Mouse (Mus musculus): ENCODE data around the gene Elovl1. TPM values are rescaled to one million over a fixed set of nuclear protein-coding genes. Genes with fewer than 3 reads are reported as not detected.

Elovl1 gene
- polyA plus RNA-seq, 1 experiment from 2014 or later = 42.8 TPM

Other genes starting within 250 kb of the Elovl1 start
- gene Kdm4a, start 248.1 kb upstream of the Elovl1 start, polyA plus RNA-seq (2016; fragmentation: Nextera tagmentation; extraction: Ambion mirVana) = 30.3 and 32.9 TPM in 2 replicates
- gene Ptprf, start 136.7 kb upstream of the Elovl1 start, polyA plus RNA-seq (2016; fragmentation: Nextera tagmentation; extraction: Ambion mirVana) = 99.7 and 102 TPM in 2 replicates
- 8.7 and 9.7 TPM in 2 replicates for gene Szt2, start 18.8 kb upstream of the Elovl1 start, polyA plus RNA-seq (2016; fragmentation: Nextera tagmentation; extraction: Ambion mirVana)
- gene Med8, start 18.8 kb upstream of the Elovl1 start, polyA plus RNA-seq (2016; fragmentation: Nextera tagmentation; extraction: Ambion mirVana) = 171 and 178 TPM in 2 replicates
- 446 and 451 TPM in 2 replicates for gene Cdc20, start 9.3 kb downstream of the Elovl1 start, polyA plus RNA-seq (2016; fragmentation: Nextera tagmentation; extraction: Ambion mirVana)
- 0.79 and 2.0 TPM in 2 replicates for gene Mpl, start 29.4 kb downstream of the Elovl1 start, polyA plus RNA-seq (2016; fragmentation: Nextera tagmentation; extraction: Ambion mirVana)
- 12.8 and 13.6 TPM in 2 replicates for gene Tie1, start 62.0 kb downstream of the Elovl1 start, polyA plus RNA-seq (2016; fragmentation: Nextera tagmentation; extraction: Ambion mirVana)
- gene 2610528J11Rik, start 98.9 kb downstream of the Elovl1 start, polyA plus RNA-seq (2016; fragmentation: Nextera tagmentation; extraction: Ambion mirVana) = 1.1 and 2.1 TPM in 2 replicates
- 0.68 and 0.76 TPM in 2 replicates for gene Tmem125, start 116.0 kb downstream of the Elovl1 start, polyA plus RNA-seq (2016; fragmentation: Nextera tagmentation; extraction: Ambion mirVana)
- 0.73 and 0.94 TPM in 2 replicates for gene Cfap57, start 192.7 kb downstream of the Elovl1 start, polyA plus RNA-seq (2016; fragmentation: Nextera tagmentation; extraction: Ambion mirVana)
- 210 and 221 TPM in 2 replicates for gene Ebna1bp2, start 192.7 kb downstream of the Elovl1 start, polyA plus RNA-seq (2016; fragmentation: Nextera tagmentation; extraction: Ambion mirVana)
- not detected in 2 replicates for gene Olfr62, start 230.9 kb downstream of the Elovl1 start, polyA plus RNA-seq (2016; fragmentation: Nextera tagmentation; extraction: Ambion mirVana)

Measured in forebrain, embryonic 10.5 days (tissue).